In genomic region chr11:113473998-113474534, GRCm38 (mm10) we compare ENCODE assay signal across 14 mouse cellular contexts.
A peak's percentile ranks its signal among the peaks of the same experiment; 100 is the strongest.
DNase-seq lines count a peak whose midpoint lies in the region; ATAC-seq and TF ChIP-seq lines count a peak whose summit lies in the region.
"Had no signal": no experiment of that assay in that cellular context is flagged by ENCODE, and none has a peak within 500 bp of the region (broad histone marks: within the 10 kb centered on the region; RNA-seq: fewer than 3 reads in every experiment).

No protein-coding gene starts in this region.

- H3K9ac ChIP-seq in liver, postnatal 0 days (replicated peaks), result no peak overlapping the region
- H3K9ac ChIP-seq in forebrain, postnatal 0 days, result no peak overlapping the region

- H3K27ac ChIP-seq in liver, postnatal 0 days (ENCODE audit: low read depth), result no peak overlapping the region; the same call in 1 of the 2 replicates
- H3K27ac ChIP-seq in forebrain, postnatal 0 days (ENCODE audit: low read depth, low read length), result no peak overlapping the region
- H3K27ac ChIP-seq: forebrain, embryonic 10.5 days; heart, embryonic 10.5 days had no signal

- DNase-seq in embryo, embryonic 10.5 days (ENCODE audit: low spot score), result peak; percentile 54
- DNase-seq in embryo, embryonic 9.5 days (ENCODE audit: extremely low spot score), result no peak
- peak; percentile 87 for DNase-seq in kidney, adult 11 months
- DNase-seq in kidney, postnatal 25 days, result peak; percentile 82 to 92
- DNase-seq in liver, postnatal 0 days, result peak; percentile 31
- DNase-seq in adrenal gland, postnatal 10 days, result no peak
- no peak for DNase-seq in adrenal gland, postnatal 25 days
- DNase-seq in forebrain, postnatal 0 days, result no peak
- DNase-seq: cerebellum, adult 18-20 months; gastrocnemius, postnatal 10 days; layer of hippocampus, adult 9-11 months; lung, adult 2 months had no signal

- peak; percentile 88 for ATAC-seq in liver, postnatal 0 days
- ATAC-seq in forebrain, postnatal 0 days, result no peak

- no peaks in the 10 kb centered on the region for H3K27me3 ChIP-seq in liver, postnatal 0 days (ENCODE audit: insufficient read depth, low read length)
- H3K27me3 ChIP-seq in forebrain, postnatal 0 days (ENCODE audit: insufficient read depth, low read length), result no peaks in the 10 kb centered on the region

- no peak for TF ChIP-seq CTCF in liver, postnatal 0 days (IDR thresholded peaks at IDR 0.05; ENCODE audit: low read depth)
- no peak for TF ChIP-seq CTCF in forebrain, postnatal 0 days (IDR thresholded peaks at IDR 0.05; ENCODE audit: low read depth)

- no peak overlapping the region for H3K4me3 ChIP-seq in liver, postnatal 0 days (ENCODE audit: low read depth, low read length)
- no peak overlapping the region for H3K4me3 ChIP-seq in forebrain, postnatal 0 days (ENCODE audit: low read depth, low read length)
- H3K4me3 ChIP-seq: forebrain, embryonic 10.5 days; heart, embryonic 10.5 days had no signal

- no peak for TF ChIP-seq EP300 in liver, postnatal 0 days (IDR thresholded peaks at IDR 0.05; ENCODE audit: low read depth)

- H3K36me3 ChIP-seq in liver, postnatal 0 days (replicated peaks; ENCODE audit: insufficient read depth, low read length), result no peaks in the 10 kb centered on the region
- no peaks in the 10 kb centered on the region for H3K36me3 ChIP-seq in forebrain, postnatal 0 days (ENCODE audit: insufficient read depth)
- H3K36me3 ChIP-seq: forebrain, embryonic 10.5 days; heart, embryonic 10.5 days had no signal

- no peak overlapping the region for H3K4me2 ChIP-seq in liver, postnatal 0 days (ENCODE audit: low read depth, low read length)
- no peak overlapping the region for H3K4me2 ChIP-seq in forebrain, postnatal 0 days (ENCODE audit: low read depth)

- no peaks in the 10 kb centered on the region for H3K9me3 ChIP-seq in liver, postnatal 0 days (ENCODE audit: low read length)
- H3K9me3 ChIP-seq in forebrain, postnatal 0 days (ENCODE audit: low read length), result no peaks in the 10 kb centered on the region
- H3K9me3 ChIP-seq: forebrain, embryonic 10.5 days; heart, embryonic 10.5 days had no signal

- 64% methylated on average over 7 of the region's 7 CpGs for WGBS in liver, postnatal 0 days (ENCODE audit: insufficient replicate concordance)
- 69% methylated on average over 7 of the region's 7 CpGs for WGBS in forebrain, postnatal 0 days

- H3K4me1 ChIP-seq in liver, postnatal 0 days (ENCODE audit: insufficient read depth), result peaks cover 12% of the 10 kb centered on the region
- 0 out of 2 replicates have a peak, but pooled peaks cover 8% of the 10 kb centered on the region for H3K4me1 ChIP-seq in forebrain, postnatal 0 days (ENCODE audit: insufficient read depth)

Comparison
In these comparisons a context has a peak if more than half of its experiments do, and no peak if none do; other contexts are left out.
1. DNase-seq: peak in embryo, embryonic 10.5 days (single experiment), kidney, adult 11 months (single experiment), kidney, postnatal 25 days (2 of 2) and liver, postnatal 0 days (single experiment); none in embryo, embryonic 9.5 days (single experiment), adrenal gland, postnatal 10 days (single experiment), adrenal gland, postnatal 25 days (single experiment) and forebrain, postnatal 0 days (single experiment).